In genomic region chr5:43110122-43110521, GRCm38 (mm10) we compare ENCODE assay signal across 18 mouse cellular contexts.
DNase-seq lines count a peak whose midpoint lies in the region; ATAC-seq and TF ChIP-seq lines count a peak whose summit lies in the region.
"Had no signal": no experiment of that assay in that cellular context is flagged by ENCODE, and none has a peak within 500 bp of the region (broad histone marks: within the 10 kb centered on the region; RNA-seq: fewer than 3 reads in every experiment).

No protein-coding gene starts in this region.

- H3K9me3 ChIP-seq in intestine, embryonic 14.5 days (ENCODE audit: control insufficient read depth, low read length): no peaks in the 10 kb centered on the region
- no peaks in the 10 kb centered on the region for H3K9me3 ChIP-seq in intestine, postnatal 0 days (ENCODE audit: control insufficient read depth)
- no peaks in the 10 kb centered on the region for H3K9me3 ChIP-seq in ES-Bruce4 (replicated peaks; ENCODE audit: control insufficient read depth, insufficient read depth, low read length, poor library complexity, severe bottlenecking)
- no peaks in the 10 kb centered on the region for H3K9me3 ChIP-seq in intestine, embryonic 15.5 days
- H3K9me3 ChIP-seq in stomach, embryonic 16.5 days (replicated peaks; ENCODE audit: control insufficient read depth, low read length): no peaks in the 10 kb centered on the region
- H3K9me3 ChIP-seq in midbrain, embryonic 10.5 days (replicated peaks): no peaks in the 10 kb centered on the region
- H3K9me3 ChIP-seq in hindbrain, embryonic 10.5 days: no peaks in the 10 kb centered on the region
- H3K9me3 ChIP-seq: forebrain, embryonic 12.5 days; heart, embryonic 12.5 days; hindbrain, embryonic 15.5 days had no signal

- no peaks in the 10 kb centered on the region for H3K36me3 ChIP-seq in intestine, embryonic 14.5 days (ENCODE audit: control insufficient read depth, insufficient read depth, low read length)
- H3K36me3 ChIP-seq in intestine, postnatal 0 days (ENCODE audit: control insufficient read depth, insufficient read depth): no peaks in the 10 kb centered on the region
- H3K36me3 ChIP-seq in ES-Bruce4 (ENCODE audit: control insufficient read depth, insufficient read depth, low read length, poor library complexity, severe bottlenecking): no peaks in the 10 kb centered on the region
- no peaks in the 10 kb centered on the region for H3K36me3 ChIP-seq in intestine, embryonic 15.5 days
- no peaks in the 10 kb centered on the region for H3K36me3 ChIP-seq in stomach, embryonic 16.5 days (ENCODE audit: control insufficient read depth, insufficient read depth, low read length)
- H3K36me3 ChIP-seq in midbrain, embryonic 10.5 days: no peaks in the 10 kb centered on the region
- no peaks in the 10 kb centered on the region for H3K36me3 ChIP-seq in hindbrain, embryonic 10.5 days
- H3K36me3 ChIP-seq: forebrain, embryonic 12.5 days; heart, embryonic 12.5 days; hindbrain, embryonic 15.5 days had no signal

- WGBS in intestine, embryonic 14.5 days: 65% methylated on average over 5 of the region's 5 CpGs
- WGBS in intestine, postnatal 0 days: 51% methylated on average over 5 of the region's 5 CpGs
- 60% methylated on average over 5 of the region's 5 CpGs for WGBS in intestine, embryonic 15.5 days
- 58% methylated on average over 5 of the region's 5 CpGs for WGBS in stomach, embryonic 16.5 days
- 93% methylated on average over 5 of the region's 5 CpGs for WGBS in midbrain, embryonic 10.5 days
- 85% methylated on average over 5 of the region's 5 CpGs for WGBS in hindbrain, embryonic 10.5 days

- no peak overlapping the region for H3K4me2 ChIP-seq in intestine, embryonic 14.5 days (ENCODE audit: low read length)
- H3K4me2 ChIP-seq in intestine, postnatal 0 days (replicated peaks; ENCODE audit: low read depth): no peak overlapping the region
- no peak overlapping the region for H3K4me2 ChIP-seq in intestine, embryonic 15.5 days (replicated peaks)
- no peak overlapping the region for H3K4me2 ChIP-seq in stomach, embryonic 16.5 days (ENCODE audit: low read depth, low read length)
- H3K4me2 ChIP-seq: forebrain, embryonic 12.5 days; heart, embryonic 12.5 days; hindbrain, embryonic 15.5 days had no signal

- H3K4me1 ChIP-seq in intestine, embryonic 14.5 days (replicated peaks; ENCODE audit: control insufficient read depth, insufficient read depth, low read length): no peaks in the 10 kb centered on the region
- no peaks in the 10 kb centered on the region for H3K4me1 ChIP-seq in intestine, postnatal 0 days (replicated peaks; ENCODE audit: control insufficient read depth, insufficient read depth, low read length)
- peaks cover 2% of the 10 kb centered on the region for H3K4me1 ChIP-seq in ES-Bruce4 (ENCODE audit: control insufficient read depth, insufficient read depth, low read length)
- no peaks in the 10 kb centered on the region for H3K4me1 ChIP-seq in intestine, embryonic 15.5 days (replicated peaks)
- no peaks in the 10 kb centered on the region; the same call in 1 of the 2 replicates for H3K4me1 ChIP-seq in stomach, embryonic 16.5 days (ENCODE audit: control insufficient read depth, insufficient read depth, low read length)
- no peaks in the 10 kb centered on the region for H3K4me1 ChIP-seq in midbrain, embryonic 10.5 days
- no peaks in the 10 kb centered on the region for H3K4me1 ChIP-seq in hindbrain, embryonic 10.5 days (replicated peaks)
- H3K4me1 ChIP-seq: hindbrain, embryonic 15.5 days had no signal

- TF ChIP-seq EP300 in ES-Bruce4 (IDR thresholded peaks at IDR 0.05; ENCODE audit: insufficient read depth, low read depth, low read length): 0 out of 2 replicates have a peak, but pooled peaks have one; percentile 13

- H3K4me3 ChIP-seq in intestine, embryonic 14.5 days (ENCODE audit: low read depth, low read length): no peak overlapping the region
- H3K4me3 ChIP-seq in intestine, postnatal 0 days (ENCODE audit: low read depth, low read length): no peak overlapping the region
- H3K4me3 ChIP-seq in ES-Bruce4 (ENCODE audit: low read depth, low read length): no peak overlapping the region
- H3K4me3 ChIP-seq in intestine, embryonic 15.5 days (replicated peaks): no peak overlapping the region
- no peak overlapping the region for H3K4me3 ChIP-seq in stomach, embryonic 16.5 days (replicated peaks; ENCODE audit: low read length)
- no peak overlapping the region for H3K4me3 ChIP-seq in midbrain, embryonic 10.5 days
- H3K4me3 ChIP-seq in hindbrain, embryonic 10.5 days: no peak overlapping the region
- H3K4me3 ChIP-seq: forebrain, embryonic 12.5 days; heart, embryonic 12.5 days; hindbrain, embryonic 15.5 days had no signal

- no peak overlapping the region for H3K9ac ChIP-seq in intestine, embryonic 14.5 days (ENCODE audit: low read length)
- H3K9ac ChIP-seq in intestine, postnatal 0 days (ENCODE audit: low read depth, low read length): no peak overlapping the region
- no peak overlapping the region for H3K9ac ChIP-seq in ES-Bruce4 (ENCODE audit: low read depth, poor library complexity, severe bottlenecking)
- H3K9ac ChIP-seq in intestine, embryonic 15.5 days: no peak overlapping the region
- no peak overlapping the region for H3K9ac ChIP-seq in stomach, embryonic 16.5 days (ENCODE audit: low read length)
- H3K9ac ChIP-seq: forebrain, embryonic 12.5 days; forebrain, postnatal 0 days; heart, embryonic 12.5 days; hindbrain, embryonic 15.5 days had no signal

- no peaks in the 10 kb centered on the region for H3K27me3 ChIP-seq in intestine, embryonic 14.5 days (replicated peaks; ENCODE audit: control insufficient read depth, insufficient read depth, low read length)
- H3K27me3 ChIP-seq in intestine, postnatal 0 days (replicated peaks; ENCODE audit: control insufficient read depth, insufficient read depth, low read length): no peaks in the 10 kb centered on the region
- H3K27me3 ChIP-seq in ES-Bruce4 (ENCODE audit: control insufficient read depth, insufficient read depth, low read length, poor library complexity, severe bottlenecking): no peaks in the 10 kb centered on the region
- no peaks in the 10 kb centered on the region for H3K27me3 ChIP-seq in intestine, embryonic 15.5 days (replicated peaks)
- H3K27me3 ChIP-seq in stomach, embryonic 16.5 days (ENCODE audit: control insufficient read depth, insufficient read depth, low read length): no peaks in the 10 kb centered on the region
- no peaks in the 10 kb centered on the region for H3K27me3 ChIP-seq in midbrain, embryonic 10.5 days (ENCODE audit: low read depth, poor library complexity, severe bottlenecking)
- H3K27me3 ChIP-seq in hindbrain, embryonic 10.5 days (ENCODE audit: insufficient read depth, poor library complexity, severe bottlenecking): no peaks in the 10 kb centered on the region
- H3K27me3 ChIP-seq: CH12.LX; heart, embryonic 12.5 days; hindbrain, embryonic 15.5 days had no signal

- TF ChIP-seq POLR2A in ES-Bruce4 (IDR thresholded peaks at IDR 0.05; ENCODE audit: insufficient read depth, low read length): no peak

- DNase-seq in intestine, embryonic 14.5 days (ENCODE audit: low spot score): no peak
- DNase-seq in midbrain, embryonic 10.5 days (ENCODE audit: low spot score): no peak
- DNase-seq in hindbrain, embryonic 10.5 days (ENCODE audit: low spot score): no peak
- no peak for DNase-seq in adrenal gland, adult (ENCODE audit: inconsistent age in 2 of 2, low spot score in 1 of 2)
- DNase-seq: adrenal gland, adult 8-10 months; adrenal gland, postnatal 36 days; cerebellum, adult 2 months; cerebellum, postnatal 10 days; forebrain, postnatal 0 days; gastrocnemius, postnatal 14 days had no signal

- TF ChIP-seq CTCF in intestine, postnatal 0 days (IDR thresholded peaks at IDR 0.05; ENCODE audit: low read depth): no peak
- no peak for TF ChIP-seq CTCF in ES-Bruce4 (IDR thresholded peaks at IDR 0.05; ENCODE audit: low read depth, low read length)

- no peak overlapping the region for H3K27ac ChIP-seq in intestine, embryonic 14.5 days (ENCODE audit: low read depth)
- no peak overlapping the region for H3K27ac ChIP-seq in intestine, postnatal 0 days (ENCODE audit: low read depth, low read length)
- no peak overlapping the region for H3K27ac ChIP-seq in ES-Bruce4 (ENCODE audit: insufficient read depth, low read length)
- H3K27ac ChIP-seq in intestine, embryonic 15.5 days: no peak overlapping the region
- no peak overlapping the region for H3K27ac ChIP-seq in stomach, embryonic 16.5 days (ENCODE audit: low read length)
- no peak overlapping the region for H3K27ac ChIP-seq in midbrain, embryonic 10.5 days (replicated peaks)
- no peak overlapping the region for H3K27ac ChIP-seq in hindbrain, embryonic 10.5 days
- H3K27ac ChIP-seq: forebrain, embryonic 12.5 days; hindbrain, embryonic 15.5 days had no signal

- ATAC-seq in intestine, embryonic 14.5 days (replicated peaks; ENCODE audit: low FRiP score, low TSS enrichment, low read depth): peak; percentile 60; the same call in 1 of the 2 replicates
- no peak for ATAC-seq in intestine, postnatal 0 days
- peak; percentile 84 for ATAC-seq in intestine, embryonic 15.5 days
- ATAC-seq in stomach, embryonic 16.5 days (ENCODE audit: insufficient read depth, low FRiP score): peak; percentile 62; the same call in 1 of the 2 replicates
- ATAC-seq: forebrain, postnatal 0 days had no signal
